In genomic region chr11:28808685-28809084, GRCm38 (mm10) we compare ENCODE assay signal across 11 mouse cellular contexts. TPM values are rescaled to one million over a fixed set of nuclear protein-coding genes. Genes with fewer than 3 reads are reported as not detected.
DNase-seq lines count a peak whose midpoint lies in the region; ATAC-seq and TF ChIP-seq lines count a peak whose summit lies in the region.
"Had no signal": no experiment of that assay in that cellular context is flagged by ENCODE, and none has a peak within 500 bp of the region (broad histone marks: within the 10 kb centered on the region; RNA-seq: fewer than 3 reads in every experiment).

No protein-coding gene starts in this region.

- intact Hi-C loops in gastrocnemius, postnatal 14 days (cut with DNase I; ENCODE audit: low total_unique reads), result no loop called here

- peak; percentile 46 for DNase-seq in kidney, adult 2 months
- DNase-seq in ZHBTc4 (ENCODE audit: low read depth, low spot score), result peak; percentile 67
- DNase-seq in gastrocnemius, postnatal 14 days, result peak; percentile 6
- DNase-seq in lung, postnatal 25 days (ENCODE audit: low spot score), result peak; percentile 51
- DNase-seq in spleen, postnatal 36 days (ENCODE audit: low spot score in 2 of 2), result no peak
- no peak for DNase-seq in spleen, adult 12 weeks (ENCODE audit: low spot score)
- DNase-seq: liver, embryonic 13.5 days had no signal

- H3K4me2 ChIP-seq in kidney, embryonic 15.5 days, result no peak overlapping the region
- H3K4me2 ChIP-seq: liver, embryonic 13.5 days; stomach, embryonic 15.5 days had no signal

- H3K36me3 ChIP-seq in kidney, adult 2 months (ENCODE audit: control insufficient read depth, insufficient read depth, low read length), result no peaks in the 10 kb centered on the region
- H3K36me3 ChIP-seq in kidney, embryonic 15.5 days, result no peaks in the 10 kb centered on the region
- H3K36me3 ChIP-seq in E14TG2a.4 (ENCODE audit: insufficient read depth, low read length), result no peaks in the 10 kb centered on the region
- H3K36me3 ChIP-seq: liver, embryonic 13.5 days; stomach, embryonic 15.5 days had no signal

- H3K27ac ChIP-seq in kidney, adult 2 months (ENCODE audit: insufficient read depth, low read depth, low read length), result no peak overlapping the region
- H3K27ac ChIP-seq in kidney, embryonic 15.5 days, result no peak overlapping the region
- H3K27ac ChIP-seq: liver, embryonic 13.5 days; stomach, embryonic 15.5 days had no signal

- TF ChIP-seq CTCF in kidney, adult 2 months (conservative IDR thresholded peaks at IDR 0.05; ENCODE audit: insufficient read depth, insufficient read length, low read depth, low read length), result 0 out of 2 replicates have a peak, but pooled peaks have one; percentile 9
- peak; percentile 69 for TF ChIP-seq CTCF in E14TG2a.4 (conservative IDR thresholded peaks at IDR 0.05; ENCODE audit: low read length)

- no peaks in the 10 kb centered on the region for H3K4me1 ChIP-seq in kidney, adult 2 months (ENCODE audit: control insufficient read depth, insufficient read depth, low read length)
- no peaks in the 10 kb centered on the region for H3K4me1 ChIP-seq in kidney, embryonic 15.5 days
- no peaks in the 10 kb centered on the region; the same call in 1 of the 2 replicates for H3K4me1 ChIP-seq in E14TG2a.4 (replicated peaks; ENCODE audit: low read depth, low read length)
- H3K4me1 ChIP-seq: liver, embryonic 13.5 days had no signal

- WGBS in kidney, adult 2 months, result 56% methylated on average over 3 of the region's 3 CpGs
- 51% methylated on average over 3 of the region's 3 CpGs for WGBS in kidney, embryonic 15.5 days

- no peak for ATAC-seq in kidney, embryonic 15.5 days (replicated peaks; ENCODE audit: low FRiP score)

- H3K9me3 ChIP-seq in kidney, embryonic 15.5 days (replicated peaks), result no peaks in the 10 kb centered on the region
- H3K9me3 ChIP-seq in E14TG2a.4 (ENCODE audit: low read length), result no peaks in the 10 kb centered on the region
- H3K9me3 ChIP-seq: liver, embryonic 13.5 days; stomach, embryonic 15.5 days had no signal

- TF ChIP-seq POLR2A in kidney, adult 2 months (IDR thresholded peaks at IDR 0.05; ENCODE audit: low read depth, low read length), result no peak

- no peak overlapping the region for H3K9ac ChIP-seq in kidney, embryonic 15.5 days
- H3K9ac ChIP-seq: liver, embryonic 13.5 days; stomach, embryonic 15.5 days had no signal

- H3K27me3 ChIP-seq in kidney, adult 2 months (replicated peaks; ENCODE audit: control insufficient read depth, insufficient read depth, low read length), result no peaks in the 10 kb centered on the region; the same call in 1 of the 2 replicates
- no peaks in the 10 kb centered on the region for H3K27me3 ChIP-seq in kidney, embryonic 15.5 days
- H3K27me3 ChIP-seq in E14TG2a.4 (ENCODE audit: insufficient read depth, low read length), result no peaks in the 10 kb centered on the region
- H3K27me3 ChIP-seq: liver, embryonic 13.5 days; stomach, embryonic 15.5 days had no signal

- H3K4me3 ChIP-seq in kidney, adult 2 months (ENCODE audit: insufficient read depth, low read depth, low read length), result no peak overlapping the region
- no peak overlapping the region for H3K4me3 ChIP-seq in kidney, embryonic 15.5 days (replicated peaks)
- H3K4me3 ChIP-seq in E14TG2a.4 (replicated peaks; ENCODE audit: low read length), result no peak overlapping the region
- H3K4me3 ChIP-seq: erythroblast, embryonic 14.5 days; liver, embryonic 13.5 days; stomach, embryonic 15.5 days had no signal

RNA-seq across cellular contexts. Expression of gene Efemp1, which starts 44.3 kb away (rescaled TPM):
- 28.8 and 31.8 TPM in 2 replicates for polyA plus RNA-seq in kidney, adult 2 months (2012; rRNA removed)
- polyA plus RNA-seq in kidney, embryonic 15.5 days (2015; fragmentation: Nextera tagmentation; extraction: Ambion mirVana), result 15.2 TPM in 2 replicates
- 10 to 100 TPM; 11.5 to 16.2 TPM for total RNA-seq in gastrocnemius, postnatal 14 days (2021)
- polyA plus RNA-seq: erythroblast, embryonic 14.5 days had no signal

Comparison
In these comparisons a context has a peak if more than half of its experiments do, and no peak if none do; other contexts are left out.
1. DNase-seq: peak in kidney, adult 2 months (single experiment), ZHBTc4 (single experiment), gastrocnemius, postnatal 14 days (single experiment) and lung, postnatal 25 days (single experiment); none in spleen, postnatal 36 days (0 of 2) and spleen, adult 12 weeks (single experiment).